Mouse (Mus musculus) liver, adult 10 weeks (tissue): ENCODE data around the gene Grn. TPM values are rescaled to one million over a fixed set of nuclear protein-coding genes. Genes with fewer than 3 reads are reported as not detected.

Source experiments
- polyA plus RNA-seq: library from polyadenylated mRNA; stranded (reverse); fragments of 350-450 nt; fragmentation: Illumina TruSeq; extraction: RNeasy Lipid Tissue Mini Kit (QIAGEN cat#74804); gene quantifications from one replicate; pipeline ENCODE4 v1.2.3, GENCODE M21; 2014; ENCODE audit warnings: low read depth, low replicate concordance

Grn gene
- 12.5 TPM for polyA plus RNA-seq

DNA sequence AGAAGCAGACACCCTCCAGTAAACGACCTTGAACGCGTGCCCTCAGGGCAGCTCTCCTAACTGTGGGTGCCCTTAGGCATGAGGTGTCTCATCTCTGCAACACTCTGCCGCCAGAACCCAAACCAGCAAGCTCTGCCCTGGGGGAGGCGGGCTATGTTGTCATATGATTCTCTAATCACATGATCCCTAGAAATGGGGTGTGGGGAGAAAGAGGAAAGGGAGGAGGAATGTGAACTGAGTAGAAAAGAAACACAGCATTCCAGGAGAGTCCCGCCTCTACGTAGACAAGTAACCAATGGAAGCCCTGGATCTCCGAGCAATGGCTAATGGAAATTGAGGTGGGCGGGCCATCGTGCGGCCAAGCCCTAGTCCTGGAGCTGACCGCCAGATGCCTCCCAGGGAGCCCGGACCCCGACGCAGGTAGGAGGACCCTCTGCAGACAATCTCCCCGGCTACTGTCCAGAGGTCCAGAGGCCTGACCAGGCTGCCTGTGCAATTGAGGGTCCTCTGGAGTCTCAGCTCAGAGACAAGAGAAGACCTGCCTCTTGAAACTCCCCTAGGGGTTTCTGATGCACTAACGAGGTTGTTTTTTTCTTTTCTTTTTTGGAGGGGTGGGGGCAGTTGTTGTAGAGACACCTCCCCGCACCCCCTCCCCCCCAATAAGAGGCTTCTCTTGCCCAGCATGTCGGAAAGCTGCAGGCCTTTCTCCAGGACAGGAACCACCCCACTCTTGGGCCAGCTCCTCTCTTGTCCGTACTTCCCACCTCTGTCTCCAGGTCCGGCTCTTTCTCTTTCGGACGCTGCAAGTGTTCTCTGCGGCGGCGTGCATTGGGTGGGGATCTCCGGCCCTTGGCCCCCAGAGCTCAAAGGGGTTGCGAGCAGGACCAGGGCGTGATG, at the start of gene Grn:
Gene Grn (plus strand): TSS at position 195 of the 897 bp plus-strand sequence.

DNA sequence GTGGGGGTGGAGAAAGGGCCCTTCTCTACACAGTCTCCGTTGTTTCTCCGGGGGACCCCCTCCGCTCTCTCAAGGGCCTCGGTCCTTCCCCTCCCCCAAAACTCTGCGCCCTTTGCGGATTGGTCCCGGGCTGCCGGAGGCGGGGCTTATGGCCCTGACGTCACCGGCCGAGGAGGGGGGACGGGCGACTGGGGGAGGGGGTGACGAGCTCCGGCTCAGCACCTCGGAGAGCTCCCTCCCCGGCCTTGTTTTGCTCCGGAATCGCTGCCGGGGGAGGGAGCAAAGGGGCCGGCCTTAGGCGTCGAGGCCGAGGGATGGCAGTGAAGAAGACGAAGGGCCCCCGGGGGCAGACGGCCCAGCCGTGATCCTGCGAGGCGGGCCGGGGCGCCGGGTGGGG, 36.9 kb upstream of the Grn start, which contains the start of gene Rundc3a:
Gene Rundc3a (plus strand): TSS at position 166 of the 397 bp plus-strand sequence.

GRCm38 (mm10) chr11:102407834-102408215, 22.3 kb upstream of the Grn start, which contains the start of gene Slc25a39:
TSS of gene Slc25a39 (minus strand) at chr11:102407946.

GRCm38 (mm10) chr11:102447497-102447896, 17.4 kb downstream of the Grn start, which contains the start of gene Fam171a2:
TSS of gene Fam171a2 (minus strand) at chr11:102447682.

GRCm38 (mm10) chr11:102469648-102470357, 39.7 kb downstream of the Grn start, which contains the start of gene Itga2b:
TSS of gene Itga2b (minus strand) at chr11:102470122.

Other genes starting within 250 kb of the Grn start
- 28.2 TPM for gene Lsm12, start 245.0 kb upstream of the Grn start, polyA plus RNA-seq
- not detected for gene G6pc3, start 240.7 kb upstream of the Grn start, polyA plus RNA-seq
- gene Hdac5, start 200.1 kb upstream of the Grn start, polyA plus RNA-seq, result 3.7 TPM
- gene BC030867, start 181.4 kb upstream of the Grn start, polyA plus RNA-seq, result not detected
- gene Asb16, start 161.6 kb upstream of the Grn start, polyA plus RNA-seq, result not detected
- gene Tmub2, start 145.4 kb upstream of the Grn start, polyA plus RNA-seq, result 3.8 TPM
- gene Atxn7l3, start 133.7 kb upstream of the Grn start, polyA plus RNA-seq, result 3.3 TPM
- gene Ubtf, start 110.6 kb upstream of the Grn start, polyA plus RNA-seq, result 12.1 TPM
- gene Slc4a1, start 64.1 kb upstream of the Grn start, polyA plus RNA-seq, result not detected
- gene Rundc3a, start 36.9 kb upstream of the Grn start, polyA plus RNA-seq, result not detected
- gene Slc25a39, start 22.4 kb upstream of the Grn start, polyA plus RNA-seq, result 57.4 TPM
- not detected for gene Fam171a2, start 17.4 kb downstream of the Grn start, polyA plus RNA-seq
- not detected for gene Itga2b, start 39.8 kb downstream of the Grn start, polyA plus RNA-seq
- gene Gpatch8, start 126.1 kb downstream of the Grn start, polyA plus RNA-seq, result 8.2 TPM
- gene Gm11627, start 149.1 kb downstream of the Grn start, polyA plus RNA-seq, result not detected
- gene Fzd2, start 174.1 kb downstream of the Grn start, polyA plus RNA-seq, result not detected
- not detected for gene Meioc, start 233.4 kb downstream of the Grn start, polyA plus RNA-seq